Mouse (Mus musculus): ENCODE data around the gene Dkk1. TPM values are rescaled to one million over a fixed set of nuclear protein-coding genes. Genes with fewer than 3 reads are reported as not detected.
"Not testable (repeated sequence)": the region's sequence is repeated elsewhere in the genome, so short reads cannot be mapped to it uniquely, and the experiment has no call there.

Dkk1 gene
- total RNA-seq (2021): 1 to 10 TPM in 1 of 2 experiments, not detected in 1; 1.4 TPM
- long read RNA-seq, experiment 1: 0 reads
- long read RNA-seq, experiment 2: 0 reads

DNA sequence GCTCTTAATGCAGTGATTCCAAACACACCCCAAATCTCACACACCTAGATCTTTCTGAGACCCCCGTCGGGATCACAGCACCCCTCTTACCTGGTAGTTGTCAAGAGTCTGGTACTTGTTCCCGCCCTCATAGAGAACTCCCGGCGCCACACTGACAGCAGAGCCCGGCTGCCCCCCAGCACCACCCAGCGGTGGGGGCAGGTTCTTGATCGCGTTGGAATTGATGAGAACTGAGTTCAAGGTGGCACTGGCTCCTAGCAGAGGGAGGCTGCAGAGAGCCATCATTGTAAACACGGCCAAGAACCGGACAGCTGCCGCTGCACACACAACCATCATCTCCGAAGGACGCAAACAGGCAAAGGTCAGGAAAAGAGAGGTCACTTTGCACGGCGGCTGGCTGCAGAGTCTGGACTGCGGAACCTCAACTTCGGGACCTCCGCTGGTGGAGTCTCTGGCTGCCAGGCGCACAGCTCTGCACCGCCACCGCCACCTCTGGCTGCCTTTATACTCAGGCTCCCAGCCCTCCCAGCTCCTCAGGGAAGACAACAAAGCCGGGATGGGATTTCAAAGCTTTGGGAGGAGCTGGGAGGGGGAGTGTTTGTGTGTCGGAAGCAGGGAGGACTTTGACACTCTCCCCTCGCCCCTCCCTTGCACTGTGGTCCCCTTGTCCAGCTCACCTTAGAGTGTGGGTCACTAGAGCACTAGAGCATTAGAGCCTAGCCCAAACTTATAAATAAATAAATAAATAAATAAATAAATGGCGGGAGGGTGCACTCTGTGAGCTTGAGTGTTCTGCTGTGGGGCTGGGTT, at the start of gene Dkk1:
Gene Dkk1 (minus strand): TSS at position 622 of the 810 bp plus-strand sequence.
- no peak for DNase-seq

DNA sequence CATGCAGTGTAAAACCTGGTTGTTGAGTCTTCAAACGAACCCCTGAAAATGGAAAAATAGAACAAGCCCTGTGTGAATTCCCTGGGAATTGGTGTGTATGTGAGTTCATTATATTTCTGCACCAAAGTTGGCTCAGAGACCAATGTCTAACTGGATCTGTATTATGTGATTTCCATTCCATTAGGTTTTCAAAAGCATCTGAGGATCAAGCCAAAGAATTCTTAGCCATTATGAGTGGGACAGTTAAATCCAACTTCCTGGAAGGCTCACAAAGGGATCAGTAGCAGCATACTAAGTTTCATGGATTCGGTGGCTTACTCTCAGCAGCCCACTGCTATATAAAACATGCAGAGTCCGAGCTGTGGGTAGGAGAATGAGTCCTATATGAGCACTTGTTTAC, 36.9 kb upstream of the Dkk1 start:
- DNase-seq: no peak

DNA sequence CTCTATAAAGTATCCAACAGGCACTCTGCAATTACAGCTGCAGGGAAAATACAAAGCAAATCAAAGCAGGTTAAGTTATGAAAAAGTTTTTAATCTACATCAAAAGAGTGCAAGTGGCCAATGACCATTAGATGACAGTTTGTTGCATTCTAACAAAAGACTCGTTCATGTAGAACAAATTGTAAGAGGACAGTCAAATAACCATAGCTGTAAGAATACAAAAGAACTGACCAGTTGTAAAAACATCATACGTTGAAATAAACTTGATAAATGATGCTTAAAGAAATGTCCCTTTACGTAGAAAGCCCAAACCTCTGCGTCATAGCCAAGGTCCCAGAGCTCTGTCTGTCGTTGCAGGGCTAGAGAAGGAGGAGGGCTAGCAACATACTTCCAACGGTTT, 15.1 kb upstream of the Dkk1 start:
- no peak for DNase-seq

DNA sequence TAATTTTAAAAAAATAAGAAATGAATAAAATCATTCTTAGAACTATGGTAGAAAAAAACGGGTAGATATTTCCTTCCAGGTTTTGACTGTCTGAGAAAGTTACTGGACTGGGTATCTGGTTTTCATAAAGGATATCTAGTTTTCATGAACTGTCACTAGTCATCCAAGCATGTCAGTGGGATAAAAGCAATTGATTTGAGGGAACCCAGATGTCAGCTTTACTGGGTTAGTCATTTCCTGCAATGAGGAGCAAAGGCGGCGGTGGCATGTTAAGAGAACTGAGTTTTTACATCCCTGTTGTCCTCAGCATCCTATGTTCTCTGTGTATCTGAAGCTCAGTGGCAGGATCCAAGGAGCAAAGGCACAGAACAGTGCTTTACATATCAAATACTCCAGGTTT, 14.4 kb upstream of the Dkk1 start:
- DNase-seq: no peak

DNA sequence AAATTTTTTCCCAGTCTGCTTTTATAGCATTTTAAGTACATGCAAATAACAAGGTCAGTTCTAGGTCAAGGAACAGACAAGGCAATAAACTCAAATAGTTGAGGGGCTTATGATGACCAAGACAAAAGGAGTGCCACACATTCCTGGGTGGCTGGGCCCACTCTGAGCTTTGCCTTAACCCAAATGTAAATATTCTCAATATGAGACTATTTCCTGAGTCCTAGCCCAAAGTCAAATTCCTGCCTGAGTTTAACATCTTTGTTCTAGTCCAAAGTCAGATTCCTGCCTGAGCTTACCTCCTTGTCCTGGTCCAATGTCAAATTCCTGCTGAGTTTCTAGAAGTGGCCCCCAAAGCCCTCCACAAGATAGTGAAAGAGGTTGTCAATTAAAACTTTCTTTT, 8.6 kb upstream of the Dkk1 start:
- DNase-seq: no peak

DNA sequence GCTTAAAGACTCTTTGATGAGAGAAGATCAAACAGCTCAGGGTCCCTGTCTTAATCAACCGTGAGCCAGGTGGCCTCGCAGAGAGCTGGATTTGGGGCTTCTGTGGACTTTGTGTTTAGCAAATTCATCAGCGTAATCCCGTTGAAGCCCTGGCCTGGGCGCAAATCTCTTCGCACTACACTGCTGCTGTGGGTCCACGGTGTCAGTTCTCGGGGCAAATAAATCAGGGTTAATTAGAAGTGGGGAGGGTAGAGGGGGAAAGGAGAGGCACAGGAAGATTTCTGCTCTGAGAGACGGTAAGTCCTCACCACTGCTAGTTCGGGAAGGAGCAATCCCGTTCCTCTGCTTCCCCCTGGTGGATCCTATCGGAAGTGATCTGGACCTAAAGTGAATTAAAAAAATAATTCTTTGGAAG, 5.0 kb upstream of the Dkk1 start:
- peak; percentile 76 for DNase-seq

DNA sequence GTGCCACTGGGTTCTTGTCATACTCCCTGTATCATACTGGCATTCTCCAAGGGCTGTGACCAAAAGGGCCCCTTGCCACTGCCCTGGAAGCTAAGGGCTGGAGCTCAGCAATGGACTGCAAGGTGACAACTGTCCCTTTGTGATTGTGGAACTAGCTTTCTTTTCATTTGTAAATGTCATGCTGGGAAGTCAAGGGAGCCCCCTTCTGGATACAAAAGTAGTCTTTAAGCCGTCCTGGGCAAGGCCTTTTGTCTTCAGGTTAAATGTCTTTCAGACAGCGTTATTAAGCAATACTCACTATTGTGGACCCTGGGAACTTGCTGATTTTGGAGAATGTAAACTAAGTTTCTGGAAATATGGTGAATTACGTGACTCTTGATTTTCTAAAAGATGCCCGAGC, 4.3 kb upstream of the Dkk1 start:
- no peak for DNase-seq

DNA sequence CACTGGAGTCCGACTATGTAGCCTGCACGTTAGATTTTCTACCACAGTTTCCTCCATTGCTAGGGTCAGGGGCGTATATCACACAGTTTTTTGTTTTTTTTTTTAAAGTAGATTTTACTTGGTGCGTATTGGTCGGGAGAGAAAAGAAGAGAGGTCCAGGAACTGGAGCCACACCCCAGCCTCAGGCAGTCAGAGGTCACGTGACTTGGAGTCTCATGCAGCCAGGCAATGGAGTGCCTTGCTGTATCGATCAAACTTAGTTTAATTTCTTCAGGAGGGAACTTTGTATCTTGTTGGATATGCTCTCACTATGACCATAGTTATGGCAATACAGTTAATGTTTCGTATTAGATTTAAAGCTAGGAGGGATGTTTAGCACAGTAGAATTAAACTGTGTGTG, 2.8 kb upstream of the Dkk1 start:
- no peak for DNase-seq

DNA sequence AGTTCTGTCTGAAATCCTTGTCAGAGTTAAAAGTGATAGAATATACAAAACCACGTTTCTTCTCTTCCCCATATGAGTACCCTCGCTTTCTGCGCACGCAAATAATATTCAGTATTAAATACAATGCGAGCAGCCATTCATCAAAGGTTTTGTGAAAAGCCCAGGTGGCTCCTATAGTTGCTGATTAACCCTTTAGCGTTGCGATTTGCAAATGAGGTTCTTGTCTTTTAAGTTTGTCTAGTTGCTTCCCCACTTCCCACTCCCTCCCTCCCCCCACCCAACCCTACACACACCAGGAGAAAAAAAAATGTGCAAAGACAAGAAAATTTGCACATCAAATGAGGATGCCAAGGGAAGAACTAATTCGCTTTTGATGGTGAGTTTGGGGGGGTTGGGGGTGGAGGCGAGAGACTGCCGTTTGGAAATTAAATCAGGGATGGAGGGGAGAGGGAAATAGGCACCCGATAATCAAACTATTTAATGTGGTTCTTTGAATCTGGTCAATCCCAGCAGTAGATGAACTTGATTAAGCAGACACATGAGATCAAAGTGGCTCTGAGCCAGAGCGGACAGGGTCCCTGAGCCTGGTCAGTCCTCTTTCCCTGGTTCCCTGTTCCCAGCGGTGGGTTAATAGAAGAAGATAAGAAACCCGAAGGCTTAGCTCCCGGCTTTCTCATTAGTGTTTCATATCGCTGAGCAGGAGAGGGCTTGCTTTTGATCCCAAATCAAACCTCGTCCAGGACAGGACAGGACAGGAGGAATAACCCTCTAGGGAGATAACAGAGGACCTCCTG, 586 bp upstream of the Dkk1 start:
- no peak for DNase-seq

DNA sequence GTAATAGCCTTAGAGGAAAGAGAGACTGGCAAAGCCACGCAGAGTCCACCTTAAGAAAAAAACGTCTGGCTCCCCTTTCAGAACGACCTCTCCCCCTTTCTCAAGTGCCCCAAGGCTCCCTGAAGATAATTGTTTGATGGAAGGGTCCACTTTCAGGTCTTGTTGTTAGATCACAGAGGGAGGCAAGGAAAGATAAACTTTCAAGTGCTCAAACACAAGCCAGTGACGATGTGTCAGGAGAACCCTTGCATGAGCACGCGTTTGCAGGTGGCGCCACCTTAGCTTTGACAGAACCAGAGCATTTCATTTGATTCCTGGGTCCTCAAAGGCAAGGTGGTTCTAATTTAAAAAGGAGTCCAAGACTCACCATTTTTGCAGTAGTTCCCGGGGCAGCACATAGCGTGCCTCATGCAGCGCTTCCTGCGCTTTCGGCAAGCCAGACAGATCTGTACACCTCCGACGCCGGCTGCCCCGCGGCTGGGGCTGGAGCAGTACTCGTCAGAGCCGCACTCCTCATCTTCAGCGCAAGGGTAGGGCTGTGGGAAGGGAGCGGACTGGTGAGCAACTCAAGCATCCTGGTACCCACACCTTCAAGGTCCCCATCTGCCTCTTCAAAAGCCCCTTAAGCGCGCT, 938 bp downstream of the Dkk1 start:
- no peak for DNase-seq

DNA sequence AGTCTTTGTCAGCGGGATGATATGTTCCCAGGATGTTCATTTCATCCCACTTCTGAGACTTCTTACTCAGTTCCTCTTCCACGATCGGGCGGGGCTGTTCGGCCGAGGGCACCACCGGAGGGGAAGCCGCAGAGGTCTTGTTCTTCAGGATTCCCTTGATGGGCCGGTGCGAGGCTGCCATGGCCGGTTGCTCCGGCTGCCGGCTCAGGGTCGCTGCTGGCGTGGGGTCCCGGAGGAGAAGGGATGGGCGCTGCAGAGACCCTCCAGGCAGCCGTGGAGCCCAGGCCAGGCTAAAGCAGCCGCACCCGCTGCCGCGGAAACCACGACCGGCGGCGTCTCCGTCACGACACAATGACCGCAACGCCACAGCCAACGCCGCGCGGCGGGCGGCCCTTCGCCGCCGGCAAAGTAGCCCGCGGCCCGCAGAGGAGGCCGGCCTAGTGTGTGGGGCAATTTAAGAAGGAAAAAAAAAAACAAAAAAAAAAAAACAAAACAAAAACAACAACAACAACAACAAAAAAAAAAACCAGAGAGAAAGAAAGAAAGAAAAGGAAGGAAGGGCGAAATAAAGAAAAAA, 10.0 kb downstream of the Dkk1 start:
- DNase-seq: not testable (repeated sequence)

DNA sequence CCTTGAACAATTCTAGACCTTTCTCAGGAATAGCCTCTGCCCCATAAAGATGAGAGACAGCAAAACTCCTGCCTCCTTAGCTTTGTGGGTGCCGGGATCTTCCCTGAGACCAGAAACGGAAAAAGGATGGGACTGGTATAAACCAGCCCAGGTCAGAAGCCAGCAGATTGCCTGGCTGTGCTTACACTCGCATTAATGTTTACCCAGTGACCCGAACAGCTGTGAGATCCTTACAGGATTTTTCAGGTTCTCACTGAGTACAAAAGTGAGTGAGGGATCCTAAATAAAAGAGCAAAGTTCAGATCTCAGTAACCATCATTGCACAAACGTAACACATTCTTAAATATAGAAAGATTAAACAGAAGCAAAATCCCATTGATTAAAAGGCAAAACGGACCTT, 32.7 kb downstream of the Dkk1 start:
- no peak for DNase-seq

DNA sequence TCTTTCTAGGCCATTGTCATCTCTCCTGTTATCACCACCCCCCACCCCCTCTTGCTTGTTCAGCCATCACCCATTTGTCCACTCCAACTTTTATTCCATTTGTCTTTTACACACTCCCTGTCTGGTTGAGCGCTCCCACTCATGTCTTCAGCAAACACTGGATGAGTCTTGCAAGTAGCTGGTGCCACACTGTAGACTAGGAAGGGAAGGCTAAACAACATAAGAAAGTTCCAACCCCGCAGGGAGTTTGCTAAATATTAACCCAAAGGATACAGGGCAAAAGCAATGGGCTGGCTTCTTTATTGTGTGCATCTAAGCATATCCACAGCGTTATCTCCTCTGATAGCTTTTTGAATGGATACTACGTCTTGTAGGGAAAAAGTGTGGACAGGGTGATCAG, 39.0 kb downstream of the Dkk1 start:
- DNase-seq: no peak

DNA sequence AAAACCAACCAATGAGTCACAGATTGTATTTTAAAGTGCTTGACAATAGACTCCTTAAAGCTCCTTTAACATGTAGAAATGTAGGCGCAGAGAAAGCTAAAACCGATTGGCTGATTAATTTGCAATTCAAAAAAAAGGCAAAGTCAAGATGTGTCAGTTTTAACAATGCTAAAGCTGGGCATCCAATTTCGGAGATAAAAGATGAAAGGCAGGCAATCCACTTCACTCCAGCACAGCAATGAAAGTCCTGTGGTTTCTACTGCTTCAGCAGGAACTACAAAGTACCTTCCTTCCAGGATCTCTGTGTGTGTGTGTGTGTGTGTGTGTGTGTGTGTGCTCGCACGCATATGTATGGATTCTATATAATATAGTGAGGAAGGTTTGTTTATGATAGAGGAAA, 44.0 kb downstream of the Dkk1 start:
- DNase-seq: no peak

All from gastrocnemius, postnatal 10 days (tissue).